Mouse (Mus musculus) forebrain, postnatal 0 days (tissue): ENCODE measurements around the gene Cend1. TPM values are rescaled to one million over a fixed set of nuclear protein-coding genes. Genes with fewer than 3 reads are reported as not detected.
A peak's percentile ranks its signal among the peaks of the same experiment; 100 is the strongest.

Experiments
- ATAC-seq: fragments of 200-750 bp; cut with Nextera tagmentation; 2 replicates; pipeline ENCODE4 v1.8.0; 2017; ENCODE audit warnings: mild to moderate bottlenecking, moderate library complexity
- DNase-seq: peaks from one replicate; pipeline ENCODE4 v3.0.0-alpha.2; 2015
- H3K27ac ChIP-seq: fragments of 300-500 bp; sonication (generic); 2 replicates; pipeline ENCODE4 v1.5.1; 2014; ENCODE audit warnings: low read depth, mild to moderate bottlenecking, antibody characterized with exemption, low read length, moderate library complexity, mixed read lengths
- H3K27me3 ChIP-seq: fragments of 300-500 bp; sonication (generic); 2 replicates; pipeline ENCODE4 v1.6.1; 2014; ENCODE audit warnings: mild to moderate bottlenecking, low read length, mixed read lengths; ENCODE audit not compliant: insufficient read depth
- H3K36me3 ChIP-seq: fragments of 300-500 bp; sonication (generic); 2 replicates; pipeline ENCODE4 v1.6.1; 2014; ENCODE audit warnings: mild to moderate bottlenecking, moderate library complexity; ENCODE audit not compliant: insufficient read depth
- H3K4me1 ChIP-seq: fragments of 300-500 bp; sonication (generic); 2 replicates; pipeline ENCODE4 v1.6.1; 2014; ENCODE audit warnings: antibody characterized with exemption; ENCODE audit not compliant: insufficient read depth
- H3K4me2 ChIP-seq: fragments of 300-500 bp; sonication (generic); 2 replicates; pipeline ENCODE4 v1.6.1; 2014; ENCODE audit warnings: low read depth, mild to moderate bottlenecking, moderate library complexity
- H3K4me3 ChIP-seq: fragments of 300-500 bp; sonication (generic); 2 replicates; pipeline ENCODE4 v1.5.1; 2014; ENCODE audit warnings: low read depth, low read length, mixed read lengths
- H3K9ac ChIP-seq: fragments of 300-500 bp; sonication (generic); 2 replicates; pipeline ENCODE4 v1.6.1; 2014; ENCODE audit warnings: mild to moderate bottlenecking
- H3K9me3 ChIP-seq: fragments of 300-500 bp; sonication (generic); 2 replicates; pipeline ENCODE4 v1.6.1; 2016; ENCODE audit warnings: low read length
- CTCF ChIP-seq: sonication (generic); IDR thresholded peaks from 2 replicates; pipeline ENCODE4 v1.5.1; 2016; ENCODE audit warnings: antibody characterized with exemption, control low read depth, low read depth
- WGBS: fragments of 180-500 bp; shearing (Covaris S2); extraction: QIAGEN DNeasy Blood & Tissue Kit; methylation state at CpG from one replicate; pipeline ENCODE4 v1.1.7; 2014; 5-methylcytosine and 5-hydroxymethylcytosine counted together
- polyA plus RNA-seq: library from polyadenylated mRNA; unstranded; fragments of >200 nt; fragmentation: Nextera tagmentation; extraction: Ambion mirVana; gene quantifications from 2 replicates; pipeline ENCODE4 v1.2.1, GENCODE M21; 2015
- total RNA-seq: library from RNA; depleted of rRNA; stranded (reverse); fragments of >200 nt; gene quantifications from 2 replicates; pipeline ENCODE4 v1.2.3, GENCODE M21; 2014; rRNA removed

Gene Cend1
- total RNA-seq (83.3 and 94.7 TPM in 2 replicates), polyA plus RNA-seq (111 and 125 TPM in 2 replicates)

DNA sequence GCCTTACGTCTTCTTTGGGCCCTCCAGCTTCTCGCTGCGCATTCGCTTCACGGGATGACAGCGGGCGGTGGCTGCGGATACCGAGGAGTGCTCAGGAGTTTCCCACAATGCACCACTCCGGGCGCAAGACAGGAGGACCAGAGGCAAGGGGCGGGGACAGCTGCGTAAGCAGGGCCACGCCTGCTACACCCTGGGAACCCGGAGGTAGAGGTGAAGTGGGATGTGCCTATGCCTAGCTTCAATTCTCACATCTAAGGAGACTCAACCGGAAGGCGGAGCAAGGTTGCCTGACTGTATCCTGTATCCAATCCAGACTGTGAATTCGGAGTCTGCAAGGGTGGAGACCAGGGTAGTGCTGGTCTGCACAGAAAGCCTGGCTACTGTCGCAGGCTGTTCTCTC is at the start of gene Cend1:
Gene Cend1, minus strand, starts transcription at position 182 of the 400 bp plus-strand sequence.
- Histone ChIP-seq H3K4me3 (peak within 1 kb of the TSS; percentile 45), H3K9me3 (no peaks in the 10 kb centered on the region), H3K36me3 (peaks cover 48% of the 10 kb centered on the region), H3K27me3 (no peaks in the 10 kb centered on the region), H3K4me2 (peak within 1 kb of the TSS; percentile 75), H3K9ac (peak within 1 kb of the TSS; percentile 71), H3K4me1 (peaks cover 16% of the 10 kb centered on the region), H3K27ac (peak within 1 kb of the TSS; percentile 77)
- ATAC-seq (peak; percentile 90), DNase-seq (peak; percentile 82)
- TF ChIP-seq CTCF, result peak; percentile 38
- 2% methylated on average over 19 of the region's 19 CpGs for WGBS

DNA sequence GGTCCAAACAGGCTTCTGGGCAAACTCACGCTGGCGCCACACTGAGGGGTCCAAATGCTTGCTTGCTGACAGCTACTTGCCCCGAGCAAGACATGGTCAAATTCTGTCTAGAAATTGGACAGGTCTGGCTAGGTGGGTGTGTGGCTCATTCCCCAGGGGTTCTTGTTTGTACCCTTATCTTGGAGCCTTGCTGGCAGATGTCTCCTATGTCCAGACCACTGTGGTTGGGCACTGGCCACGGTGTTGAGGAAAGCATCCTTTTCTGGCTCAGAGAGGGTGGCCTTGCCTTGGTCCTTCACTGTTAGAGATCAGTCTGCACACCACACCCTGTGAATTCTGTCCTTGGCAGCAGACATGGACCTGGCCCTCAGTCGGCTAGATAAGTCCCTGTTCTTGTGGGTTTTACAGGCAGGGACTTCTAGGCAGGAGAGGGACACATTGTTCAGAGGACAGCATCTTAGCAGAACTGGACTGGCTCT is 49.0 kb upstream of the Cend1 start:
- ATAC-seq, result no peak
- Histone ChIP-seq H3K27ac (no peak overlapping the region), H3K27me3 (no peaks in the 10 kb centered on the region; the same call in 1 of the 2 replicates), H3K9me3 (no peaks in the 10 kb centered on the region), H3K4me2 (no peak overlapping the region), H3K4me1 (peaks cover 13% of the 10 kb centered on the region), H3K4me3 (no peak overlapping the region), H3K36me3 (no peaks in the 10 kb centered on the region), H3K9ac (no peak overlapping the region)
- no peak for DNase-seq
- TF ChIP-seq CTCF, result no peak
- 78% methylated on average over 5 of the region's 5 CpGs for WGBS

DNA sequence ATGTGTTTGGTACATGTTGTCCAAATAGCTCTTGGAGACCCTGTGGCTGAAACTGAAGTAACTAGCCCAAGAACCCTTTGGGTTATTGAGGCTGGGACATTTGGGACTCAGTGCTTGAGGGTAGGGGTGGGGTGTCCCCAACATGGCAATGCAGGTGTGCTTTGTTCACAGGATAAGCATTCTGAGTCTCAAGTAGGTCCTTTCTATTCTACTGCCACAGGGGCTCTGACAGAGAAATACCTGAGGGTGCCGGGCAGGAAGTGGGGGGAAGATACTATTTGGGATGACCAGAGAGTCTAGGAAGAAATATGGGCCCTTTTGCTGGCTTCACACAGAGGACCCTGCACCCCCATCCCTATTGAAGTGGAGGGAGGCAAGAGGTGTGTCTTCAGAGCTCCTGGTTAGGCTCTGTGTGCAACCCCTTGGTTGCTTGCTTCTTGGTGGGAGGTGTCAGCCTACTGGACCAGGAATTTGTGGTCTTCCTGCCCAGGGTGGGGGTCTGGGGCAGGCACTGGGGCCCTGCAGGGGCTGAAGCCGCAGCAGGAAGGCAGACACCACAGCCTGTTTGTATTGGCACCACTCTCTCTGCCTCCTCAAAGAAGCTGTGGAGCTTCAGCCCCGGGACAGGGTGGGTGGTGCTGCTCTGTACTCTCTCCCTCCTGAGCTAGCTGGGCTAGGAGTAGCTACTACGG is 48.4 kb upstream of the Cend1 start:
- Histone ChIP-seq H3K4me2 (no peak overlapping the region), H3K4me3 (no peak overlapping the region), H3K9ac (no peak overlapping the region), H3K36me3 (no peaks in the 10 kb centered on the region; the same call in 1 of the 2 replicates), H3K27me3 (no peaks in the 10 kb centered on the region; the same call in 1 of the 2 replicates), H3K27ac (no peak overlapping the region), H3K9me3 (no peaks in the 10 kb centered on the region), H3K4me1 (peaks cover 13% of the 10 kb centered on the region)
- no peak for TF ChIP-seq CTCF
- ATAC-seq, result no peak
- DNase-seq, result no peak
- 73% methylated on average over 4 of the region's 4 CpGs for WGBS

DNA sequence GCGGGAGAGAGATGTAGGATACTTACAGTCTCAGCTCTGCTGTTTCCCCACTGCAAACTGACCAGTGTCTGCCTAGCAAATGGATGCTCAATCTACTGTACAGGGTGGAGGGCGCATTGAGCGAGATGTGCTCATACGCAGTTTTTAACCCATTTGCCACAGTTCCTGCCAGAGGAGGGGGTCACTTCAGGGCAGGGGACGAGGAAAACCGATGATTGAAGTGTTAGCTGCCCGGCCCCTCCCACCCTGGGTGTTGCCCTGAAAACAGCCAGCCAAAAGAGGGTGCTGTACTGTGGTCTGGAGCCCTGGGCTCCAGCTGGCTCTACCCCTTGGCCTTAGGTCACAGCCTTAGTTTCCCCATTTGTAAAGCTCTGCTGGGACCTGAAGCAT is 47.7 kb upstream of the Cend1 start:
- DNase-seq (no peak), ATAC-seq (no peak)
- Histone ChIP-seq H3K4me2 (peak overlapping the region; percentile 71; the same call in 1 of the 2 replicates), H3K9ac (no peak overlapping the region), H3K9me3 (no peaks in the 10 kb centered on the region), H3K27me3 (no peaks in the 10 kb centered on the region; the same call in 1 of the 2 replicates), H3K36me3 (peaks cover 4% of the 10 kb centered on the region), H3K27ac (no peak overlapping the region), H3K4me1 (peaks cover 13% of the 10 kb centered on the region), H3K4me3 (no peak overlapping the region)
- no peak for TF ChIP-seq CTCF
- WGBS, result 15% methylated on average over 7 of the region's 7 CpGs

DNA sequence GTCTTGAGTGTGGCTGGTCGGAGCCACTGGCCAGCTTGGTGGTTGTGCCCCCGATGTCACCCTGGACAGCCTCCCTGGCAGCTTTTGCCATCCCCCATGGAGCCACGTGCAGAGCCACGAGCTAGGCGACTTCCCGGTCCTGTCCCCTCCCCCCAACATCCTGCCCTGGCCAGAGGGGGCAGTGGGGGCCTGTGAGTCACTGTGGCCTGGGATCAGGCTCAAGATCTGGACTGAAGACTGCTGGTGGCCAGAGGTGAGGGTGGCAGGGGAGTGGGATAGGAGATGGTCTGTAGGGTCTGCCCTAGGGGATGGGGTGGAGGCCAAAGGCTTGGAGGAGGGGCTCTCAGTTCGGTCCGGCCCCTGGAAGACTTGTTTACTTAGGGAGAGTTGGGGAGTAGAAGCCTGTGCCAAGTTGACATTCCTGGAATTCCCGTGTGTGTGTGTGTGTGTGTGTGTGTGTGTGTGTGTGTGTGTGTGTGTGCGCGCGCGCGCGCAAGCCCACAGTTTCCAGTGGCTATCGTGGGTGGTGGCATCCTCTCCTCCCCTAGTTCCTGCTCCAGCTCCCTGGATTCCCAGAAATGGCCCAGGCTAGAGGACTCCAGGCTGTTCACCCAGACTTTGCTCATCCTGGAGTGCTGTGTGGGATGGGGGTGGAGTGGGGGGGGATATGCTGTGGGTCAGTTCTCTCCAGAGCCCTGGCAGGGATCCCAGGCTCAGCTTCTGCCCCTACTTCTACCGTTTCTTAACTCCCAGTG is 47.1 kb upstream of the Cend1 start:
- H3K27me3 ChIP-seq, result no peaks in the 10 kb centered on the region; the same call in 1 of the 2 replicates
- peaks cover 10% of the 10 kb centered on the region for H3K4me1 ChIP-seq
- H3K36me3 ChIP-seq, result peaks cover 6% of the 10 kb centered on the region
- 2% methylated on average over 16 of the region's 17 CpGs for WGBS
- peak; percentile 23 for DNase-seq
- no peak overlapping the region for H3K9ac ChIP-seq
- TF ChIP-seq CTCF, result peak; percentile 34
- ATAC-seq, result no peak
- no peaks in the 10 kb centered on the region for H3K9me3 ChIP-seq
- no peak overlapping the region for H3K4me3 ChIP-seq
- peak overlapping the region; percentile 29; the same call in 1 of the 2 replicates for H3K27ac ChIP-seq
- peak overlapping the region; percentile 71 for H3K4me2 ChIP-seq

DNA sequence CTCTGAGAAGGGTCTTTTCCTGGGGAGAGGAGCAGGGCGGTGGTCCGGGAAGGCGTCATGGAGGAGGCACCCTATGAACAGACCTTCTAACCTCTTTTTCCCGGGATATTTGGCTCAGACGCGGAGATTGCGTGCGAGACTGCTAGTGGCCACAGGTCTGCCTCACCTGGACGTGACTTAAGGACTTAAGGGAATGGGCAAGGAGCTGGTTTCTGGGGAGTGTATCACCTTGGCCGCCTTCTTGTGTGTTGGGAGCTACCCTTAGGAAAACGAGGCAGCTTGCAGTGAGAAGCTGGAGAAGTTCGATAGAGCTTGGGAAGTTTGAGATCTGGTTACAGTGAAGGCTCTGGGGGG is 46.5 kb upstream of the Cend1 start:
- H3K4me3 ChIP-seq, result peak overlapping the region; percentile 69
- H3K27me3 ChIP-seq, result no peaks in the 10 kb centered on the region; the same call in 1 of the 2 replicates
- DNase-seq, result no peak
- peaks cover 9% of the 10 kb centered on the region for H3K4me1 ChIP-seq
- H3K9ac ChIP-seq, result peak overlapping the region; percentile 91
- ATAC-seq, result no peak
- H3K4me2 ChIP-seq, result peak overlapping the region; percentile 71
- WGBS, result 2% methylated on average over 12 of the region's 12 CpGs
- no peaks in the 10 kb centered on the region for H3K9me3 ChIP-seq
- peak overlapping the region; percentile 29; the same call in 1 of the 2 replicates for H3K27ac ChIP-seq
- peaks cover 11% of the 10 kb centered on the region for H3K36me3 ChIP-seq
- TF ChIP-seq CTCF, result no peak
